Mouse (Mus musculus): ENCODE results near the gene Olfr525. TPM values are rescaled to one million over a fixed set of nuclear protein-coding genes. Genes with fewer than 3 reads are reported as not detected.

Gene Olfr525
- polyA plus RNA-seq (2017; shearing (Covaris generic)): under 1 TPM; 0.25 to 0.54 (median 0.34) TPM

GRCm38 (mm10) chr7:140320558-140320957 lies at the start of gene Olfr525:
Gene Olfr525 (plus strand): TSS chr7:140320858.
- ATAC-seq: no peak

- no peak for ATAC-seq
These were observed 24.9 kb upstream of the Olfr525 start for GRCm38 (mm10) chr7:140295746-140296145.

- ATAC-seq: no peak
These were observed 23.8 kb upstream of the Olfr525 start for GRCm38 (mm10) chr7:140296876-140297275.

GRCm38 (mm10) chr7:140299416-140299815 lies 21.2 kb upstream of the Olfr525 start:
- ATAC-seq: no peak

GRCm38 (mm10) chr7:140319861-140320385 lies 735 bp upstream of the Olfr525 start:
- ATAC-seq: no peak

- peak; percentile 85 for ATAC-seq
These were observed 477 bp downstream of the Olfr525 start for GRCm38 (mm10) chr7:140321135-140321534.

GRCm38 (mm10) chr7:140329766-140330304 lies 9.2 kb downstream of the Olfr525 start:
- ATAC-seq: no peak

GRCm38 (mm10) chr7:140333717-140334116 lies 13.1 kb downstream of the Olfr525 start, which contains the start of gene Olfr527:
Gene Olfr527 (plus strand): TSS chr7:140334017.
- ATAC-seq: no peak

GRCm38 (mm10) chr7:140361571-140361970 lies 40.9 kb downstream of the Olfr525 start, which contains the start of gene Olfr60:
Gene Olfr60 (minus strand): TSS chr7:140361671.
- no peak for ATAC-seq

- peak; percentile 80 for ATAC-seq
These were observed 53.6 kb downstream of the Olfr525 start for GRCm38 (mm10) chr7:140374300-140374699.

- no peak for ATAC-seq
These were observed 55.6 kb downstream of the Olfr525 start, which contains the start of gene Olfr530 for GRCm38 (mm10) chr7:140376231-140376630. Gene Olfr530 (minus strand): TSS chr7:140376331.

- ATAC-seq: peak; percentile 67
These were observed 56.3 kb downstream of the Olfr525 start for GRCm38 (mm10) chr7:140376911-140377310.

Other genes starting within 250 kb of the Olfr525 start
- not detected for gene Caly, start 238.3 kb upstream of the Olfr525 start, polyA plus RNA-seq (2017; shearing (Covaris generic))
- not detected for gene Prap1, start 227.5 kb upstream of the Olfr525 start, polyA plus RNA-seq (2017; shearing (Covaris generic))
- 10 to 100 TPM; 11.6 to 13.9 (median 12.7) TPM for gene Fuom, start 218.4 kb upstream of the Olfr525 start, polyA plus RNA-seq (2017; shearing (Covaris generic))
- gene Paox, start 205.1 kb upstream of the Olfr525 start, polyA plus RNA-seq (2017; shearing (Covaris generic)): 1 to 10 TPM; 1.9 to 5.3 (median 3.8) TPM
- 10 to 100 TPM; 73.3 to 94.2 (median 81.1) TPM for gene Echs1, start 204.4 kb upstream of the Olfr525 start, polyA plus RNA-seq (2017; shearing (Covaris generic))
- gene Mtg1, start 183.3 kb upstream of the Olfr525 start, polyA plus RNA-seq (2017; shearing (Covaris generic)): 10 to 100 TPM; 16.4 to 28.8 (median 22.9) TPM
- not detected for gene Sprn, start 166.0 kb upstream of the Olfr525 start, polyA plus RNA-seq (2017; shearing (Covaris generic))
- under 1 TPM in 1 of 3 experiments, not detected in 2; 0.07 TPM for gene Olfr522, start 156.1 kb upstream of the Olfr525 start, polyA plus RNA-seq (2017; shearing (Covaris generic))
- gene Olfr523, start 147.6 kb upstream of the Olfr525 start, polyA plus RNA-seq (2017; shearing (Covaris generic)): not detected
- under 1 TPM in 1 of 3 experiments, not detected in 2; 0.13 TPM for gene Olfr524, start 114.9 kb upstream of the Olfr525 start, polyA plus RNA-seq (2017; shearing (Covaris generic))
- gene Cd163l1, start 102.6 kb upstream of the Olfr525 start, polyA plus RNA-seq (2017; shearing (Covaris generic)): under 1 TPM in 2 of 3 experiments, not detected in 1; 0.27 to 0.55 TPM
- 1 to 10 TPM in 1 of 3 experiments, not detected in 2; 2.9 TPM for gene 5830411N06Rik, start 73.6 kb upstream of the Olfr525 start, polyA plus RNA-seq (2017; shearing (Covaris generic))
- gene Olfr527, start 13.2 kb downstream of the Olfr525 start, polyA plus RNA-seq (2017; shearing (Covaris generic)): under 1 TPM in 2 of 3 experiments, not detected in 1; 0.23 to 0.35 TPM
- 1 to 10 TPM in 2 of 3 experiments, under 1 TPM in 1; 0.42 to 1.2 (median 1.0) TPM for gene Olfr60, start 40.8 kb downstream of the Olfr525 start, polyA plus RNA-seq (2017; shearing (Covaris generic))
- gene Olfr530, start 55.5 kb downstream of the Olfr525 start, polyA plus RNA-seq (2017; shearing (Covaris generic)): under 1 TPM in 1 of 3 experiments, not detected in 2; 0.20 TPM
- gene Olfr531, start 82.1 kb downstream of the Olfr525 start, polyA plus RNA-seq (2017; shearing (Covaris generic)): not detected
- not detected for gene Olfr532, start 100.8 kb downstream of the Olfr525 start, polyA plus RNA-seq (2017; shearing (Covaris generic))
- gene Olfr533, start 142.5 kb downstream of the Olfr525 start, polyA plus RNA-seq (2017; shearing (Covaris generic)): under 1 TPM in 1 of 3 experiments, not detected in 2; 0.19 TPM
- gene Olfr535, start 163.4 kb downstream of the Olfr525 start, polyA plus RNA-seq (2017; shearing (Covaris generic)): not detected
- not detected for gene Olfr536, start 186.5 kb downstream of the Olfr525 start, polyA plus RNA-seq (2017; shearing (Covaris generic))
- gene Olfr538, start 247.0 kb downstream of the Olfr525 start, polyA plus RNA-seq (2017; shearing (Covaris generic)): not detected

Measured in inflammation-experienced regulatory T-cells, adult 6 months (primary cell).